Mouse (Mus musculus): ENCODE data around the gene Gm21964.

Gene Gm21964

DNA sequence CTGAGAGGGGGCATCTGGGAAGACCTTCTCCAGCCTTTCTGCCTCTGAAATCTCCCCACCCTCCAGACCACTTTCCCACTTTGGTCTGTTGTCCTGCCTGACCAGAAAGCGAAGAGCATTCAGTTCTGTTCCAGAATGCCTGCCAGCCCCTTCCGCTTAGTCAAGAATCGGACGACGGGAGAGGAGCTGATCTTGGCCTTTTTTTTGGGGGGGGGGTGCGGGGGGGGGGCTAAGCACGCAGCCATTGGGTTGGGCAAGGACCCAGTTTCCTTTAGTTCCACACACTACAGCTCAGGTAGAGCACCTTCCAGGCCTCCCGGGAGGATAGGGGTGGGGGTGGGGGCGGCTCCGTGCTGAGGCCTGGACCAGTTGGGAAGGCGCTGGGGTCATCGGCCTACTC is at the start of gene Gm21964:
Gm21964 (plus strand) TSS at position 301 of the 400 bp plus-strand sequence.
- DNase-seq, result no peak

DNA sequence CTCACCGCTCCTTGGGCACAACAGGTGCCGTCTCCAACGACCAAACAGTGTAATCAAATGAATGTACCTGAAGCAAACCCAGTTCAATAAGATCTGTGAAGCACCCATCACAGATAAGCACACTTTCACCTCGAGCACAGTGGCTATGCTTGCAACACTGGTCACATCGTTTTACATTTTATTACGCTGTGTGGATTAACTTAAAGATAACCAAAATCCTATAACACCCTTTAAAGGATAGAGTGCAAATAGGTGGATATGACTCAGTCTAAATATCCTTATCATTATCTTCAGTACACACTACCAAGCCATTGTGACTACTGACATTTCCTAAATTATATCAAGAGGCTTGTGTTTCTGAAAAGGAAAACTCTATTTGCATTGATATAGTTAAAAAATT is 49.8 kb upstream of the Gm21964 start:
- DNase-seq, result no peak

DNA sequence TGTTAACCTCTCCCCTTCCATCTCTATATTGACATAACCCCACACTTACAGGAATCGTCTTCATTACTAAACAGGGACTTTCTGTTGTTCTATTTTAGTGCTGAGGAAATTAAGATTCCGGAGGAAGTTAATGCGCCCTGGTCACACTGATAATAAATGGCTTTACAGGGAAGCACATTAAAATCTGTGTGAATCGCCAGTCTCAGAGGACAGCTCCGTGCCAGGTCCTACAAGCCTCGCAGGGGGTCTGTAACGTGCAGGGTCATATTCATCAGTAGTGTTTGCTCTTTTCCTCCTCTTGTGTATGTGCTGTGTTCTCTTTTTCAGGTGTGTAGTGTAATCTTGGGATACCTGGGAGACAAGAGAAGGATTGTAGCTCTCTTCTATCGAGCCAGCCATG is 42.8 kb upstream of the Gm21964 start:
- no peak for DNase-seq

DNA sequence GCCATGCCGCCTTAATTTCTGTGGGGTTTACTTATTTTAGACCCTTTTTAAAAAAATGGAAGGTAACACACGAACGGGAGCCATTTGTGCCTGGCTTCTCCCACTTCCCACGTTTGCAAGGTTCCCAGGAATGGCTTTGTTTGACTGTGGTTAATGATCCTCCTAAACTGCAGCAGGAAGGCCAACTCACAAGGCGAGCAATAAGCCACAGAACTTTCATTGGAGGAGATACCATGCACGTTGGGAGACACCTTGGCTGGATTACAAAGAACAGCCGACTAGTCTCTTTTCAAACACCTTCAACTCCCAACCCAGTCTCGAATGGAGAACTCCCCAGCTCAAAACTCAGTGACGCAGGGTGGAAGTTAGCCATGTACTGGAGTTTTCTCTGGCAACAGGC is 36.8 kb upstream of the Gm21964 start:
- DNase-seq, result no peak

DNA sequence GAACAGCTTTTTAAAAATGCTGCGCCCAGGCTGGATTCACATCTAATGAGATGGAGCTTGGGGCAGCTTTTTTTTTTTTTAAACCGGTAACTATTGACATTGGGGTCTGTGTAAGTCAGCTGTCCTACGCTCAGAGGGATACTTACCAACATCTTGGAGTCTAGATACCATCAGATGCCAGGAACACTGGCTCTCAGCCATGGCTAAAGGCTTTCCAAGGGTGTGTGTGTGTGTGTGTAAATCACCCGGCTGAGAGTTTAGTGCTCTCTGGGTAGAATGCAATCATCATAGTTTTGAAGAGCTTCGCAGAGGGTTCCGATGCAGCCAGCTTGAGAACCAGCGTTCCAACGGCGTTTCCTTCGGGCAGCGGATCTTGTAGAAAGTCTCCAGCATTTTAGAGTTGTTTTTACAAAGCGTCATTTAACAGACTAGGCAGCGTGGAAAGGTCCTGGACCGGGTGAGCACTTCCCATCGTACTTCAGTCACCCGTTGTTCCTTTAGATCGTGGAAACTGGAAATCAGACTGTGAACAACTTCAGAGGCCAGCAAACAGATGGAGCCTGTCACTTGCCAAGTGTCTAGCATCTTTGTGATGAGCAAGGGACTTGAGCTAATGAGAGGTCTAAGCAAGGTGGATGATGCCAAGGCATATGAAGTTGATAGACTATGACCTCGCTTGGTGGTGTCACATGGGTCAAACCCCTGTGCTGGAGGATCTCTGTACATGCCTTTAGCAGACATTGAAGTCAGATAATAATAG is 36.2 kb upstream of the Gm21964 start:
- peak; percentile 46 to 72 for DNase-seq

DNA sequence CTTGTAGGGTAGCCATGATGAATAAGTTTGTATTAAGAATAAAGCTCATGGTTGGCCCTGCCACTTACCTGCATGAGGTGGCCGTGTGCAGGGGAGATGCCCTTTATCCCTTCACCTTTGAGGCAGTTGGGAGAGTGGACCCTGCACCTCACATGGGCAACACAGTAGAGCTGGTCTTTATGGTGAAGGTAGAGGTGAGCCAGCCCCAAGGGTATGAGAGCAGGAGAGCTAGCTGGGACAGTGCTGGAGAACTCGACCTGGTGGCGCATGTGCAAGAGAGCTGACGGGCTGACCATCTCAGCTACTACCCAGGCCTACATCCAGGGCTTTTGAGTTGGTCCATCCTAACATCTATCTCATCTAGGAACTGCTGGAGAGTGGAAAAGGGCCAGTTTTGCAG is 35.3 kb upstream of the Gm21964 start:
- DNase-seq, result no peak

DNA sequence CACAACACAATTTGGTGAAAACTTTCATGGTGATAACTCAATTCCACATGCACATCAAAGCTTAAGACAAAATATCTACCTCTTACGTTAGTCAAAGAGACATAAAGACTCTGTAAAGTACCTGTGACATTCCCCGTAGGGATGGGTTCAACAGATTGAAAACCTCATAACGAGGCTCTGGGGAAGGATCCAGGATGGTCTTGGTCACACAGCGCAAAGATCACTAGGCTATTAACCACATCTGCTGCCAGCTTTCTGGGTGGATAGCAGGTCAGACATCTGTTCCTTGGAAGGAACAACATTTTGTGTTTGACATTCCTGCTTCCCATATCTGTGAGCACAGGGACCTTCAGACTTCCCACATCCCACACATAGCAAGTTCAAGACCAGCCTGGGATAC is 31.3 kb upstream of the Gm21964 start:
- no peak for DNase-seq

DNA sequence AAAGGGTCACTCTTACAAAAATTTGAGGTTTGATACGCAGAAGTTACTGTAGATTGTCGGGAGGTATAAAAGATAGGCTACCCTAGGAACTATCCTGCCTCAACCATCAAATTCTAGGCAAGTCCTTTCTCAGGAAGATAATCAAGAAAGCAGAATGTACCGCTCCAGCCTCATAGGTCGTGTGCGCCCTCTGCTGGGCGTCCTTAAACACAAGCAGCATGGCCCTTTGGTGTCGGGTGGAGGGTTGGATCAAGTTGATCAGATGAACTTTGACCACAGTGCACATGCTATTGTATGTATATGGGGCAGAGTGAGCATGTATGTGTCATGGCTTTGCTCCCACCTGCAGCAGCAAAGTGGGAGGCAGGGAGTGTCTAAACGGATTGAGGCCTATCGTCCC is 29.4 kb upstream of the Gm21964 start:
- DNase-seq, result peak; percentile 82 to 87

DNA sequence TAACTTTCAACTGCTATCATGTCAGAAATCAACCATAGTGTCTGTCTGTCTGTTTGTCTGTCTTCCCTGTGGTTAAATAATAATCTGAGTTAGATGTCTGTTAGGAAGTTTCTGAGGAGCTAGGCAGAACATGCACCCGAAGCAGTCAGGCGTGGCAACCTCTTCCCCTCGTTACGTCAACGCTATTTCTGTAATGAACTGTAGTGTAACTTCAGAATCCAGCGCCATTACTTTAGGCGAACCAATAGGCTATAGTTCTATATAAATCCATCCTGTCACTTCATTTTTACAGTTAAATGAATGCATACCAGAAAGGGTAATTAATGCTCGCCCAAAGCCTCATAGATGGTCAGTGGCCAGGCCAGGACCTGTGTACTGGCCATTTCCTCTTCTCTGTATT is 26.5 kb upstream of the Gm21964 start:
- no peak for DNase-seq

DNA sequence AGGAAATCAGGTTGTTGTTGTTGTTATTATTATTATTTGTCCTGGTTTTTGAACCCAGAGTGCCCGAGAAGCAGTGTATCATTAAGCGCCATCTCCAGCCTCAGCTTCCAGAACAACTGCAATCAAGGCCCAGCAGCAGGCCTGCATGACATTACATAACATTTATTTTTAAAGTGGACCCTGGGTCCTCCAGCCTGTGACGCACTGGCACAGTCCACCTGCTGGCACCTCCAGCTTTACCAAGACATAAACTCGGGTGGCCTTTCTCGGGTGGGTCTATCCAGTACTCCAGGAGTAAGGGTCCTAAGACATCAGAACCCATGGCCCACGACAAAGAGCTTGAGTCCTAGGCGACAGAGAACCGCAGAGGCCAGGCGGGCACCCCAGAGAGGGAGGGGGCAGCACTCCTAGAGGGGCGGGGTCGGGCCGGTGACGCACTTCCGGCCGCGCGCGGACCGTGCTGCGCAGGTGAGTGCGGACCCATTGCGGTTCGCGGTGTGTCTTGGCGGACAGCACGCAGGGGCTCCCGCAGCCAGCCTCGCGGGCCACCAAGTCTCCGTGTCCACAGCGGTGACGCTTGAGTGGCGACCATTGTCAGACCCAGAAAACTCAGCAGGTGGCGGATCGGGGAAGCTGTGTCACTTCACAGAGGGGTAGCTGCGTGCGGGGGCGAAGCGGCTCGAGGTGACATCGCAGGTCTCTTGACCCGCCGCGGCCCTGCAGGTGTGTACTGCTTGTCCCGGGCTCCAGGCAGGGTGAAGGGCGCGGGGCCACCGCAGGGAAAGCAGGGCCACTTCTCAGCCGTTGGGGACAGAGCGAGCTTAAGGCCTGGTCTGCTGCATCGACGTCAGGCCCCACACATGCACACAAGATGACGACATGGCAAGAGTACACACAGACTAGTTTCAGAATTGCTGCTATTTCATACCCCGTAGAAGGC is 21.5 kb upstream of the Gm21964 start, which contains the start of gene Zfp612:
Zfp612 (plus strand) TSS at position 465 of the 940 bp plus-strand sequence.
- DNase-seq, result peak; percentile 89 to 90

DNA sequence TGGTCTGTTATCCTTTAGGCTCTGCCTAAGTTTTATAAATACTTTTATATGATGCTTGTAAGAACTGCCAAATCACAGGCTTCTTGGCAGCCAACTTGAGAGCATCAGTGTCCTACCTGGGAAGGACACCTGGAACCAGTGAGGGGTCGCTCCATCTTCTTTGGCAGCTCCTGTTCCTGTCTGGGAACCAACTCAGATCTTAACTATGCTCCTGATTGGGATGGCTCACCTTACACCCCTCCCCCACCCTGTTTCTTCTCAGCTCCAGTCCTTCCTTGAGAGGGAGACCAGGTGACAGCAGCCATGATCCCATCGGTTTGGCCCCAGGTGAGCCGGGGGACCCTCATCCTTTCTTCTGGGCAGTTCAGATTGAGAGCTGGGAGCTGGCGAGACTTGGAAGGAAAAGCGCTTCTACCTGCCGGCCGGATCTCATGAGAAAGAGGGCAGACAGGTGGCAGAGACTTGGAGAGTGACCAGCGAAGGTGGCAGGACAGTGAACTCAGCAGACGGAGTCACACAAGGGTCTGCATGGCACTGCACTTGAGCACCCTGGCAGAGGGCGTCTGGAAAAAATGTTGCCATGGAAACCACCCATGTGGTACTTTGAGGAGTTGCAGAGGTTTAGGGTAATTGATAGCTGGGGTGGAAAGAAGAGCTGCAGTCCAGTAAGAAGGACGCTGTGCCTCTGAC is 18.4 kb upstream of the Gm21964 start:
- DNase-seq, result peak; percentile 62 to 67

DNA sequence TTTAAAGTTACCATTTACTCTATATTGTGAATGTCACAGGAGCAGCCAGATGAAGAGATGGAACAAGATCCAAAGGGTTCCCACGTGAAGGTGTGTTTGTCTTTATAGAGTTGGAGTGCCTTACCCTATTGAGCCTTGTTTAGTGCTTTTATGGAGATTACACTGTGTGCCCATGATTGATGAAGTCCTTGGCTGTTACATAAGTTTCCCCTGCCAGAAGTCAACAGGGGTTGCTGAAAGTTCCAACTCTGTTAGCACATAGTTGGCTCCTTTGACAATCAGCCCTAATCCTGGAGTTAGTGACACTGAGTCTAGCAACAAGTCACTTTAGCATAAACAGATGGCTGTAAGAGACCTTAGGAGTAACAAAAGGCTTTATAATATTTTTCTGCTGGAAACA is 9.1 kb upstream of the Gm21964 start:
- DNase-seq, result peak; percentile 62 to 71

DNA sequence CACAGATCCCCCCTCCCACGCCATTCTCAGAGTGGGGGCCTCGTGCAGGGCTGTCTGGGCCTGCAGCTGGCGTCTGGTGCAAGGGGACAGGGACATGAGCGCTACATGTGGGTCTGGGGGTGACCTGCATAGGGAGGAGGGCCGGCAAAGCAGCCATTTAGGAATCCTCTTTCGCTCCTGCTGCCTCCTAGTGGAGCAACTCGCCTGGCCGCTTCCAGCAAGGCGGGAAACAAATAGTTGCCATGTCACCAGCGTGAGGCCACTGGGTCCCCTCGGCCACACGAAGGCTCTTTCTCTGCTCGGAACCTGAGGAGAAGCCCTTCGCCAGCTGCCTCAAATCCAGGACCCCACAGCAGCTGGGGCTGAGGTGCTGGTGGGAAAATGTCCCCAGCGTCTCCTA is 669 bp downstream of the Gm21964 start:
- DNase-seq, result no peak

DNA sequence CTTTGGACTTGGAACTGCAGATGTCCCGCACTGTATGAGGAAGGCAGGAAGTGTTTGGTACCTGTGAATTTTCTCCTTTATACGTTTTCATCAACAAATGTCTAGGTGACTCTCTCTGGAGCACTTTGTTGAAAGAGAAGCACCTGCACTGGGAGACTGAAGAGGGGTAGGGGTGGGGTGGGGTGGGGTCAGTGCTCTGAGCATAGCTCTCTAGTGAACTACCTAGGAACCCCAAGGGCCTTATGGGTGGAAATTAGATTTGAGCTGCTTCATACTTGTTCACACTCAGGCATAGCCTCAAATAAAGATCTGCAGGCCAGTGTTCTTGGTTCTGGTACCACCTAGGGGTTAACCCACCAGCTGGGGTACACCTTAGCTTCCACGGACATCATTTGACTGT is 1.6 kb downstream of the Gm21964 start, which contains the start of gene Gm17720:
Gm17720 (minus strand) TSS at position 101 of the 400 bp plus-strand sequence.
- peak in 1 of 2 experiments; percentile 47 for DNase-seq

DNA sequence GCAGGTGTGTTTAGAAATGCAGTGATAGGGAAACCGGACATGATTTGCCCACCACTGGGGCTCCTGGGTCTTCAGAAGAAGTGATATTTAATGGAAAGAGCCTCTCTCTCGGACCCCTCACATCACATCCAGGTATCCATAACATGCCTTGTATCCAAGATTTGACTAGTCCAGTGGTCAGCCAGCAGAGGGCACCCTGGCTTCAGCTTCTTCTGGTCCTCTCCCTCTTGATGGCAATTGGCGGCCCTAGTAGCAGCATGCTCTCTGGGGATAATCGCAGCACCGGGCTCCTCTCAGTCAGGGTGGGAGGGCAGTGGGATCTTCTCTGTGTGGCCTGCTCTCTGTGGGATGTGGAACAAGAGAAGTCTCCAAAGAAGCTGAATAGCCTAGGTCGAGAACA is 18.7 kb downstream of the Gm21964 start:
- peak; percentile 83 to 85 for DNase-seq

DNA sequence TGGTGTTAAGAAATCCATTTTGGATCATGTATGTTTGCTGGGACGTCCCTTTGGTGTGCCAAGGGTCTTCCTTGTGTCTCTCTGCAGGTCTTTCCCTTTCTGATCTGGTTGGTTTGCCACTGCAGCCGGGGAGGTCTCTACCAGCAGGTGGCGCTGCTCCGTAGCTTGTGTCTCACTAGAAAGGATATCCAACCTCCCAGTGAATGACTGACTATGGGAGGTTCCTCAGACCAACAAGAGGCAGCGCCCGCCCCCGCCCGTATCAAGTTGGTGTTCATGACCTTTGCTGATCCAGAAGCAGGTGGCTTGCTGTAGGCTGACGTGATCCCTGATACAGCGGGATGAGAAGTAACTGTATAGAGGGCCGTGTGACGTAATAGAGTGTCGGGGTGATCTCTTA is 29.5 kb downstream of the Gm21964 start:
- peak; percentile 93 to 97 for DNase-seq

DNA sequence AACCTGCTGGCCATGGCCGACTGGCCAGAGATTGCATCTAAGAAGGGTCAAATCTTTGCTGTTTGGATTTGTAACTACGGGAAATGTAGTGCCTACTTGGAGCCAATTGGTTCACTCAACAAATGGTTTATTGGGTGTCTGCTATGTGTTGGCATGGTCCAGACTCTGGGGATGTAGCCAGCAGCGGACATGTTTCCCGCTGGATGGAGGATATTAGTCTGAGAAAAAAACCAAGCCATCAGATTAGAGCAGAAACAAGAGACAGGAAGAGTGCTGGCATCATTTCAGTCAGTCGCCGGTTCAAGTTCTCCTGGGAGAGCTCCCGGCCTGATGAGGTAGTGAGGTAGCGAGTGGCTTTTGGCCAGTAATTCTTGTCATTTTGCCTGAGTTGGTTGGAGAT is 33.2 kb downstream of the Gm21964 start:
- peak; percentile 38 to 44 for DNase-seq

DNA sequence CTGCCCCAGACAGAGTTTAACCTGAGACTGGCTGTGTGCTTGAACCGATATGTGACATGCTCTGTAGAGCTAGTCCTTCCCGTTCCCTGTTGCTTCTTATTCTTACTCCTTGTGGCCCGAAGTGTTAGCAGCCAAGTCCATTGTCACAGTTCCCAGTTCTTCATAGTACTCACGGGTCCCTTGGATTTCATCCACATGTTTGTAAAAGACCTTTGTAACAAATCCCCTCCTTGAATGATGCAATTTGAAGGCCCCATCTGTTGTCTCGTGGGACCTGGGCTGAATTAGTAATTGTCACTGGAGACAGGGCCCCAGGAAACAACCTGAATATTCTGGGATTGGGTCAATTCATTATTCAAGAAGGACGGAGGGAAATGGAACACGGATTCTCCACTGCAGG is 34.5 kb downstream of the Gm21964 start:
- DNase-seq, result peak in 1 of 2 experiments; percentile 37

DNA sequence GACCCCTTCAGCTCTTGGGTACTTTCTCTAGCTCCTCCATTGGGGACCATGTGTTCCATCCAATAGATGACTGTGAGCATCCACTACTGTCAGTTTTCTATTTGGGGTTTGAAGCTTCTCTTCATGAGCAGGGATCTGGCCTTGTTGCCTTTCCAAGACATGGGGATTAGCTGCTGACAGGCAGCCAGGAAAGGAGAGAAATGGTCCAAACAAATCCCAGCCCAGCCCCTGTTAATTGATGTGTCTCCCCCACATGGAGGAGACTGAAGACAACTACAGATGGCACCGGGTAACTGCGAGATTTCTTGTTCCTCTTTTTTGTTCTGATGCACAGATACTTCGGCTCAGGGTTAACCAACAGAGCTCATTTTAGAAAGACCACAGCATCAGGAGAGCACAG is 39.1 kb downstream of the Gm21964 start:
- DNase-seq, result peak; percentile 61 to 64

DNA sequence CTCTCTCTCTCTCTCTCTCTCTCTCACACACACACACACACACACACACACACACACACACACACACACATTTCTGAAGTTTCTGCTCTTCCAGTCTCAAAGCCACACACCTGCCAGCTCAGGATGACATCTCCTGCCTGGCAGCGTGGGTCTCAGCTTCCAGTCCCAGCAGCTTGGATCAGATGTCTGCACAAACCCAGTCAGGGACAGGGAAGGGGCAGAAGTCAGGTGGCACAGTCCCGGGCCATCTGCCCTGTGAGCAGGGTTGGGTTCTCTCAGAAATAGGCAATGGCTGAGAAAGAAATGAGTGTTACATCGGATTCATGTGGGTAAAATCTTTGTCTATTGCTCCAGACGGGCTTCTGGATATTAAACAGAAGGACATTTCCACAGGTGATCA is 39.8 kb downstream of the Gm21964 start:
- DNase-seq, result peak; percentile 65 to 75

DNA sequence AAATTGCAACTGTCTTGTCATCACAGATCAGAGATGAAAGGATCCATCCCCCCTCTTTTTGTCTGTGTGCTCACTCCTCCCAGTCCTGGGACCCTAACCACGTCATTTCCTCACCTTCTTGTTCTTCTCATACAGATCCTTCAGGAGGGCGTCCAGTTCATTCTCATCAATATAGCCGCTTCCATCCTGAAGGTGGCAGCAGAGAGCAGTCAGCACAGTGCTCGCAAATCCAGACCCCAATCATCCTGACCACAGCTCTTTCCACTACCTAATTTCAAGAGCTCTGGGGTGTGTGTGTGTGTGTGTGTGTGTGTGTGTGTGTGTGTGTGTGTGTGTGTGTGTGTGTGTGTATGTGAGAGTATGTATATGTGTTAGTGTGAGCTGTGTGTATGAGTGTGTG is 44.5 kb downstream of the Gm21964 start:
- peak; percentile 85 for DNase-seq

DNA sequence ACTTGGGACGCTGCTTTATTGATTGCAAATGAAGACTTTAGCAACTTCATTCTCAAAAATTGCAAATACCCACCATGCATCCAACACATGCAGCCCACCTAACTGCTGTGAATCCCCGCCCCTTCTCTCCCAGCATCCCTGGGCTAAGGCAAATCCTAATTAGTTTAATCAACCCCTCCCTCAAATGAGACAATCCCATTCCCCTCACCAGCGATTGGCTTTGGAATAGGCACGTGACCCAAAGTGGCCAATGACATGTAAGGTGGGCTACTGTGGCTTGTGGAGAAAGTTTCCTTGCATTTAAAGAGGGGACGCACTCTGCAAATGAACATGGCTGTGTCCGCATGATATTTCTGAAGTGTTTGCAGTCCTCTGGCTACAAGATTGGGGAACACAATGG is 51.9 kb downstream of the Gm21964 start:
- DNase-seq, result no peak

Measured in cerebellum, postnatal 14 days (tissue).